Mouse (Mus musculus) ES-E14 (cell line): Measurements from ENCODE around the gene Cnot10. TPM values are rescaled to one million over a fixed set of nuclear protein-coding genes. Genes with fewer than 3 reads are reported as not detected.

ENCODE experiments used
- DNase-seq: peaks from one replicate; pipeline ENCODE4 v3.0.0-alpha.2; 2013; ENCODE audit warnings: low read depth, low spot score
- H3K27ac ChIP-seq: 2 replicates; pipeline ENCODE4 v1.5.1; 2012; ENCODE audit warnings: low read depth, mild to moderate bottlenecking, low read length, moderate library complexity, mixed read lengths; ENCODE audit not compliant: poor library complexity, insufficient read depth, severe bottlenecking
- H3K36me3 ChIP-seq: 2 replicates; pipeline ENCODE4 v1.6.1; 2012; ENCODE audit warnings: mild to moderate bottlenecking, low read length, moderate library complexity, mixed read lengths; ENCODE audit not compliant: control insufficient read depth, poor library complexity, insufficient read depth, severe bottlenecking
- H3K4me1 ChIP-seq, 2 experiments: fragments of 150-350 bp in 1 of 2; sonication (generic) in 1 of 2; 2 replicates each; pipeline ENCODE4 v1.6.1; 2012; ENCODE audit warnings: low read length in 2 of 2, mild to moderate bottlenecking in 1 of 2, mixed read lengths in 1 of 2; ENCODE audit not compliant: control insufficient read depth in 2 of 2, insufficient read depth in 2 of 2, poor library complexity in 1 of 2
- H3K4me3 ChIP-seq, 2 experiments: fragments of 150-350 bp in 1 of 2; sonication (generic) in 1 of 2; 2 replicates each; pipeline ENCODE4 v1.5.1; 2012; ENCODE audit warnings: low read length in 2 of 2, low read depth in 1 of 2, mild to moderate bottlenecking in 1 of 2, mixed read lengths in 1 of 2; ENCODE audit not compliant: insufficient read depth in 1 of 2, poor library complexity in 1 of 2, severe bottlenecking in 1 of 2
- H3K9ac ChIP-seq: 2 replicates; pipeline ENCODE4 v1.6.1; 2012; ENCODE audit warnings: low read depth, mild to moderate bottlenecking, low read length, mixed read lengths; ENCODE audit not compliant: poor library complexity, insufficient read depth, severe bottlenecking
- H3K9me3 ChIP-seq: fragments of 150-350 bp; sonication (generic); 2 replicates; pipeline ENCODE4 v1.6.1; 2012; ENCODE audit warnings: low read depth, mild to moderate bottlenecking, low read length; ENCODE audit not compliant: control insufficient read depth, insufficient read depth
- CHD2 ChIP-seq: IDR thresholded peaks from 2 replicates; pipeline ENCODE4 v1.6.1; 2014; ENCODE audit warnings: mild to moderate bottlenecking, low read depth, low read length, inconsistent platforms
- HCFC1 ChIP-seq: IDR thresholded peaks from 2 replicates; pipeline ENCODE4 v1.6.1; 2012; ENCODE audit warnings: low read length, inconsistent platforms, borderline replicate concordance; ENCODE audit not compliant: insufficient read depth
- MAFK ChIP-seq: IDR thresholded peaks from 2 replicates; pipeline ENCODE4 v1.6.1; 2014; ENCODE audit warnings: mild to moderate bottlenecking, low read depth, low read length, inconsistent platforms; ENCODE audit not compliant: insufficient read depth
- ZC3H11A ChIP-seq: IDR thresholded peaks from 2 replicates; pipeline ENCODE4 v1.6.1; 2012; ENCODE audit warnings: low read depth, mild to moderate bottlenecking, inconsistent platforms, low read length, borderline replicate concordance
- ZNF384 ChIP-seq: IDR thresholded peaks from 2 replicates; pipeline ENCODE4 v1.6.1; 2012; ENCODE audit warnings: low read depth, low read length, inconsistent platforms
- in situ Hi-C, 2 experiments: fragments of 600-800 bp; cut with MboI; formaldehyde crosslinking; loops; one replicate each; pipeline ENCODE4 v1.15.1; 2025; ENCODE audit warnings: low sequenced_read_pairs in 2 of 2, inconsistent platforms in 1 of 2; ENCODE audit not compliant: unreplicated experiment in 2 of 2
- total RNA-seq: library from RNA; depleted of rRNA; stranded (reverse); fragments of 300-350 nt; gene quantifications from 2 replicates; pipeline ENCODE4 v1.2.3, GENCODE M21; 2012

Gene Cnot10
- total RNA-seq, 1 experiment: 73.0 TPM

GRCm38 (mm10) chr9:114563761-114564606 is 76.0 kb downstream of the Cnot10 start, which contains the start of gene Trim71:
Gene Trim71 (minus strand): TSS chr9:114564369.
- H3K9me3 ChIP-seq: no peaks in the 10 kb centered on the region
- H3K36me3 ChIP-seq: peaks cover 26% of the 10 kb centered on the region
- peak within 1 kb of the TSS; percentile 100 for H3K27ac ChIP-seq
- H3K4me1 ChIP-seq: peaks cover 2 to 5% of the 10 kb centered on the region in 2 experiments
- peak within 1 kb of the TSS; percentile 91 to 99 for H3K4me3 ChIP-seq
- TF ChIP-seq ZNF384: 0 out of 2 replicates have a peak, but pooled peaks have one; percentile 58
- TF ChIP-seq ZC3H11A: no peak
- TF ChIP-seq CHD2: peak; percentile 23; the same call in 1 of the 2 replicates
- H3K9ac ChIP-seq: peak within 1 kb of the TSS; percentile 99
- no peak for DNase-seq
- in situ Hi-C loops: no loop called here

- Histone ChIP-seq H3K9ac (peak overlapping the region; percentile 99), H3K36me3 (peaks cover 29% of the 10 kb centered on the region), H3K27ac (peak overlapping the region; percentile 100), H3K4me1 (peaks cover 2 to 5% of the 10 kb centered on the region in 2 experiments), H3K9me3 (no peaks in the 10 kb centered on the region), H3K4me3 (peak overlapping the region; percentile 91 to 99)
- in situ Hi-C loops: no loop called here
- TF ChIP-seq ZNF384 (peak; percentile 86), CHD2 (no peak)
- DNase-seq: no peak
These were observed 76.8 kb downstream of the Cnot10 start for GRCm38 (mm10) chr9:114562919-114563751.

GRCm38 (mm10) chr9:114562031-114562918 is 77.7 kb downstream of the Cnot10 start:
- Histone ChIP-seq H3K4me3 (peak overlapping the region; percentile 91 to 99), H3K9me3 (no peaks in the 10 kb centered on the region), H3K36me3 (peaks cover 29% of the 10 kb centered on the region), H3K9ac (peak overlapping the region; percentile 99), H3K4me1 (peaks cover 5% of the 10 kb centered on the region in 2 experiments), H3K27ac (peak overlapping the region; percentile 100)
- no peak for DNase-seq
- in situ Hi-C loops: no loop called here
- TF ChIP-seq ZC3H11A (no peak), MAFK (no peak), CHD2 (no peak), ZNF384 (no peak), HCFC1 (no peak)

GRCm38 (mm10) chr9:114561671-114561971 is 78.4 kb downstream of the Cnot10 start:
- DNase-seq: no peak
- H3K4me1 ChIP-seq: peaks cover 5% of the 10 kb centered on the region in 2 experiments

More at GRCm38 (mm10) chr9:114561671-114561971, 78.4 kb downstream of the Cnot10 start:
- TF ChIP-seq CHD2 (no peak), MAFK (no peak), HCFC1 (no peak), ZC3H11A (no peak), ZNF384 (no peak)
- Histone ChIP-seq H3K36me3 (peaks cover 29% of the 10 kb centered on the region), H3K27ac (peak overlapping the region; percentile 100; the same call in 1 of the 2 replicates), H3K4me3 (peak overlapping the region; percentile 91 to 99), H3K9me3 (no peaks in the 10 kb centered on the region), H3K9ac (peak overlapping the region; percentile 99)
- in situ Hi-C loops: no loop called here
